Mouse (Mus musculus) thymus, postnatal 0 days (tissue): Measurements from ENCODE around the gene Gm10486. TPM values are rescaled to one million over a fixed set of nuclear protein-coding genes. Genes with fewer than 3 reads are reported as not detected.
"Not testable (repeated sequence)": the region's sequence is repeated elsewhere in the genome, so short reads cannot be mapped to it uniquely, and the experiment has no call there.

Source experiments
- DNase-seq: peaks from one replicate; pipeline ENCODE4 v3.0.0-alpha.2; 2015; ENCODE audit warnings: low spot score
- polyA plus RNA-seq: library from polyadenylated mRNA; unstranded; fragments of >200 nt; fragmentation: Nextera tagmentation; extraction: Ambion mirVana; gene quantifications from 2 replicates; pipeline ENCODE4 v1.2.1, GENCODE M21; 2015

Gene Gm10486
- not detected in 2 replicates for polyA plus RNA-seq

GRCm38 (mm10) chrX:35067084-35067483 is at the start of gene Gm10486:
TSS of gene Gm10486 (plus strand) at chrX:35067384.
- not testable (repeated sequence) for DNase-seq
